Mouse (Mus musculus) retina, embryonic 14.5 days (tissue): ENCODE data around the gene Cdon.

Experiments
- DNase-seq: peaks from one replicate; pipeline ENCODE4 v3.0.0-alpha.2; 2015; ENCODE audit warnings: low spot score

Cdon gene

GRCm38 (mm10) chr9:35493033-35493732 lies 72.3 kb downstream of the Cdon start:
- peak; percentile 18 for DNase-seq

DNA sequence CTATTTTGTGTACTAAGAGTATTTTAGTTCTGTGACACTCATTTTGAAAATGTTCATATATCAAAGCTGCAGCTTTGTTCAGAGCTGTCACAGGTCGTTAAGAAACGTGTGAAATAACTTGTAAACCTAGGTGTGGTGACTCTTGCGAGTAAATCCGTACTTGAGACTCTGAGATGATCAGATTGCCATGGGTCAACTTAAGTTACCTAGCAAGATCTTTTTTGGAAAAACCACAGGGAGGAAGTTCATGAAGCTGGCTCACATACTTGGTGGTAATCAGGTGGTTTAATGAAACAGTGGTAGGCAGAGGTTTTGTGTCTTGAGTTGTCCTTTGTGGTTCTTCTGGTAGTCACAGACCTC lies 72.8 kb downstream of the Cdon start:
- no peak for DNase-seq

- no peak for DNase-seq
Measured at GRCm38 (mm10) chr9:35494937-35495336, 74.0 kb downstream of the Cdon start.

DNA sequence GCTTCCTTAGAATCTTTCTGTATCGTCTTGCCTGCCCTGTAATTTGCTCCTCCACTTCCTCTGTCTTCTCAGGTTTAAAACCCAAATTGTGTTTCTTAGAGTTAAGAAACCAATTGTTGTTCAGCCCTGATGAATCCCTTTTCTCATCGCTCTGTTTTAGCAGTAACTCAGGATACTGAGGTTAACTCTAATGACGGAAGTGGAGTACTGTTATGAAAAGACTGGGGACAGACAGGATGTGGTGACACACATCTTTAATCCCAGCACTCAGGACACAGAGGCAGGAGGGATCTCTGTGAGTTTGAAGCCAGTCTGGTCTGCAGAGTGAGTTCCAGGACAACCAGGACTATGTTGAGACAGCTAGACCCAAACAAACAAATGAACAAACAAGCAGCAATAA lies 74.5 kb downstream of the Cdon start:
- DNase-seq = no peak

DNA sequence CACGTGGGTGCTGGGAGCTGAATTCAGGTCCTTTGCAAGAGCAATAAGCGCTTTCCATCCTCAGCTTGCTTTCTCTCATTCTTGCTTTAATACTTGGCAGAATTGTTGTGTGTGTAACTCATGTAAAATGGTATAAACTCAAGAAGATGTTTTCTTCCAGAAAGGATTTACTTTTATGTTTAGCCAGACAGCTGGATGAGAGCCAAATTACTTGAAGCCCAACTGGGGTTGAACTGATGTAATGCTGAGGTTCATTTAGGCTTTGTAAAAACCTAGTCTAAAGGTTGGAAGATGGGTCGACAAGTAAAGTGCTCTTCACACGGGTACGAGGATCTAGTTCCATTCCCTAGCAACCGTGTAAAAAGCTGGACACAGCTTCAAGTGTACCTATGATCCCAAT lies 79.0 kb downstream of the Cdon start:
- no peak for DNase-seq

DNA sequence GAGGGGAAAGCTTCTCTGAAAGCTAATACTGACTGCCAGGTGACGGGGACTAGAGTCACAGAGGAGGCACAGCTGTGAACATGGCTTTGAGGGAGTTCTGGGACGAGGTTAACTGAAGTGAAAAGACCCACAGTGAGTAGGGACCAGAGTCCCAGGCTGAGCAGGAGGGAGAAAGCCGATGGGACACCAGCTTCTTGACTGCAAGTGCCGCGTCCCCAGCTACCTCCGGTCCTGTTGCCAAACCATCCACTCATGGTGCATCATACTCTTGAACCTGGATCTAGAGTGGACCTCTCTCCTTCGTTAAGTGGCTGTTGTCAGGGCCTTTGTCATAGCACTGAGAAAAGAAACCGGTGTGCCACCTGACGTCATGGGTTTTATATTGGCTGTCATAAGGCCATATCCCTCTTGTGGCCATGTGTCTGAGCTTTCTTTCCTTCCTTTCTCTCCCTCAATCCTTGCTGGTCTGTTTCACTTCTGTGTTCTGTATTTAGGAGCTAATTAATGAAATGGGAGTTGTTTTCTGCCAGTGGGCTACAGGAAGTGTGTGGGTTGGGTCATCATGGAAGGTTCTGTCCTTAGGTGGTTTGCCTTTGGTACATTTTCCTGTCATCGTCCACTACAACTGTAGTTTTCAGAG lies 81.6 kb downstream of the Cdon start:
- DNase-seq = no peak

DNA sequence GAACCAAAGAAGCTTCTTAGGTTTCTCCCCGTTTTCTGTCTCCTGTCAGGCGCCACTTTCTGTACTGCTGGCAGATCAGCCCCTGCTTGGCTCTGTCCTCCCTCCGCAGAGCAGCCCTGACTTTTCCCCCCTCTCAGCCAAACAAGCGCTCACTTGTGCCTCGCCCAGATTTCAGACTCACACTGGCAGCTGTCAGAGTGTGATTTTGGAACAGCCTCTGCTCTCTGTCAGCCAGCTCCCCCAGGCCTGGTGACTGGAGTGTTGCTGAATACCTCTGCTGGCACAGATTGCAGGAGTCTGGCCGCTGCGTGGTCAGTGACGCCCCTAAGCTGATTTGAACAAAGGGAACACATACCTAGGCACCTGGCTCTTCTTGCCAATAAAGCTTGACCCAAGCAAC lies 87.3 kb downstream of the Cdon start:
- DNase-seq = no peak

- no peak for DNase-seq
Measured at GRCm38 (mm10) chr9:35513900-35514299, 93.0 kb downstream of the Cdon start.

DNA sequence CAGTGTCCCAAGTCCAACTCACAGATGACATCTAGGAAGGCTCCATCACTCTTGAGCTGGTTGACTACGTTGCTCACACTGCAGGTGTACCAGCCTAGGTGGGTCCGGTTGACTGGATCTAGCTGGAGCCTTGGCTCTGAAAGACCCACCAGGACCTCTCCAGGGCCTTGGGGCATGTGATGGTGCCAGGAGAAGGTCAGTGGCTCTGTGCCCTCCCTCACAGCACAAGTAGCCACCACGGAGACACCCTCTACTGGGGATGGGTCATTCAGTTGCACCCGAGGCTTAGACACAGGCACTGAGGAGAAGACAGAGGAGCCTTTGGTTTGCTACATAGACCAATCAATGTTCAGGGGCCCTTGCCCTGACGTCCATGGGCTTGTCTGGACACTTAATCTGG lies 95.3 kb downstream of the Cdon start:
- no peak for DNase-seq

GRCm38 (mm10) chr9:35516711-35517110 lies 95.8 kb downstream of the Cdon start:
- no peak for DNase-seq

DNA sequence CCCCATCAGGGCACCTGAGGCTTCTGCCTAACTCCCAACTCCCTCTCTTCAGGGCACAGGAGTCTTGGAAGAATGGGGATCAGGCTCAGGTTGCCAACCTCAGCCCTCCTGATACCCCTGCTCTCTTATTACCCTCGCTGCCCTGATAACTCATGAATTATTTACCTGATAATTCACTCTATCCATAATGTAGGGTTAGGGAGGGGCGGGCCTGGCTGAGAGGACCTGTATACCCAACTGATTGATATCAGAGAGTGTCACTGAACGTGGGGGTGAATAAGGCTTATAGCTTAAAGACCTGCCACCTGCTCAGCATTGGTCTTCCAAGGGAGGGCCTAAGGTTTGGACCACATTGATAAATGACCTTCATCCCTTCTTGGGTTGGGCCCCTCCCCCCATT lies 97.2 kb downstream of the Cdon start, which contains the start of gene Gm1113:
Gene Gm1113 (minus strand): TSS at position 101 of the 400 bp plus-strand sequence.
- no peak for DNase-seq

- no peak for DNase-seq
Measured at GRCm38 (mm10) chr9:35520631-35521348, 99.9 kb downstream of the Cdon start.

GRCm38 (mm10) chr9:35522241-35522640 lies 101.3 kb downstream of the Cdon start:
- DNase-seq = no peak

- no peak for DNase-seq
Measured at GRCm38 (mm10) chr9:35522821-35523515, 102.0 kb downstream of the Cdon start.

DNA sequence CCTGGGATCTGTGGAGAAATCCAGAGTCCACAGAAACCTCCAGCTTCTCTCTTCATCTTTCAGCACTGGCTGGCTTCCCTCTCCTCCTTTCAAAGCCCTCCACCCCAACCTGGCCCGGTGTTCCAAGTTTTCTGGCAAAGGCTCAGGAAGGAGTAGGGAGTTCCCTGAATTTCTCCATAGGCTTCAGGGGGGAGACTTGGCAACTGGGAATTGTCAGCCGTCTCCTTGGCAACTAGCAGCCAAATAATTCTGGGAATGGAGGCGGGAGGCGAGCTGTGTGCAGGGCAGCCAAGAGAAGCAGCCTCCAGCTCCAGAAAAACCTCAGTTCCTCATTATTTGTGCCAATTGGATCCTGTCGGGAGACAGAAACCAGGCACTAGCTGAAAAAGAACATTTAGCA lies 102.6 kb downstream of the Cdon start:
- no peak for DNase-seq

- DNase-seq = peak; percentile 85
Measured at GRCm38 (mm10) chr9:35523941-35524411, 103.0 kb downstream of the Cdon start.

DNA sequence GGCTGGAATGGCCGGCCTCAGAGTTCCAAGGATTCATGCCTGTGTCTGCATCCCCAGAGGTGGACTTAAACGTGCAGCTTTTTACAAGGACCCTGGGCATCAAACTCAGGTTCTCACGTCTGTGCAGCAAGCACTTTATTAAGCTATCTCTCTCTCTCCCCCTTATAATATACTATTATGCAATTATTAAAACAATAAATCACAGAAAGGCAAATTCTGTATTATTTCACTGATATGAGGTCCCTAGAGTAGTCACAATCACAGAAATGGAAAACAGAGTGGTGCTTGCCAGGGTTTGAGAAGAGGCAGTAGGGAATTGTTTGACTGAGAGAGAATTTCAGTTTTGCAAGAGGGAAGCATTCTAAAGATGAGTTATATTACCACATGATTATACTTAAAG lies 108.2 kb downstream of the Cdon start:
- no peak for DNase-seq

DNA sequence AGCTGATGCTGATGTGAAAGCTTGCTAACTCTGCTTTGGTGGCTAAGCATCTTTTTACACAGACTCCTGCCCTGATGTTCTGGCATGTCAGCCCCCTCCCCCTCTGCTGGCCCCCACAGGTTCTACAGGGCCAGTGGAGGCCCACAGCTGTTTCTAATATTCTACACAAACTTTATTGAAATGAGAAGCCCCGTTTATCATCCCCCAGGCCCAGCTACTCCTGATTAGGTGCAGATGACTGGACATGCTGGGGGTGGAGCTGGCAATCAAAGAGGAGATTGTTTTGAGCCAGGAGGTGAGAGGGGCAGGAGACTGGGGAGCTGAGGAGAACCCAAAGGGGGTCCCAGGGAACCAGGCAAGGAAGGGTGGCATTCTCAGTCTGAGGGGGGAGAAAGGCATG lies 108.9 kb downstream of the Cdon start:
- no peak for DNase-seq

- DNase-seq = no peak
Measured at GRCm38 (mm10) chr9:35533266-35533665, 112.3 kb downstream of the Cdon start.

DNA sequence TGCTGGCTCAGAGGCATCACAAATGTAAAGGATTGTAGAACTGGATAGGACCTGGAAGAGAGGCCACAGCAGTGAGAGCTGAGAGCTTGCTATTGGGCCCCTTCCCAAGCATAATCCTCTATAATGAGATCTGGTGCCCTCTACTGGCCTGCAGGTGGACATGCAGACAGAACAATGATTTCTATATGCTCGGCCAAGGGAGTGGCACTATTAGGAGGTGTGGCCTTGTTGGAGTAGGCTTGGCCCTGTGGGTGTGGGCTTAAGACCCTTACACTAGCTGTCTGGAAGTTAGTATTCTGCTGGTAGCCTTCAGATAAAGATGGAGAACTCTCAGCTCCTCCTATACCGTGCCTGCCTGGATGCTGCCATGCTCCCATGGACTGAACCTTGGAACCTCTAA lies 114.2 kb downstream of the Cdon start:
- DNase-seq = peak; percentile 91

DNA sequence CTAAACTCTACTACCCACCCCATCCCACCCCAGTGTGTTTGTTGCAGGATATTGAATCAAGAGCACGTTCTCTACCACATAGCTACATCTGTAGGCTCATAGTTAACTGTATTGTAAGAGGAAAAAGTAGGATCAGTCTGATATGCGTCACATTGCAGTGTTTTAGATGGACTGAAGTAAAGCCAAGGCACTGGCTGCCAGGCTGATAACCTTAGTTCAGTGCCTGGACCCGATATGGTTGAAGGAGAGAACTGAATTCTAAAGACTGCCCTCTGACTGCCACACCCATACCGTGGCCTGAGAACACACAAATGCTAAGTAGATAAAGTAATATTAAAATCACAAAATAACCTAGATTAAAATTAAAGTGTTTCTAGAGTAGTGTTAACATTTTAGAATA lies 114.9 kb downstream of the Cdon start:
- no peak for DNase-seq

DNA sequence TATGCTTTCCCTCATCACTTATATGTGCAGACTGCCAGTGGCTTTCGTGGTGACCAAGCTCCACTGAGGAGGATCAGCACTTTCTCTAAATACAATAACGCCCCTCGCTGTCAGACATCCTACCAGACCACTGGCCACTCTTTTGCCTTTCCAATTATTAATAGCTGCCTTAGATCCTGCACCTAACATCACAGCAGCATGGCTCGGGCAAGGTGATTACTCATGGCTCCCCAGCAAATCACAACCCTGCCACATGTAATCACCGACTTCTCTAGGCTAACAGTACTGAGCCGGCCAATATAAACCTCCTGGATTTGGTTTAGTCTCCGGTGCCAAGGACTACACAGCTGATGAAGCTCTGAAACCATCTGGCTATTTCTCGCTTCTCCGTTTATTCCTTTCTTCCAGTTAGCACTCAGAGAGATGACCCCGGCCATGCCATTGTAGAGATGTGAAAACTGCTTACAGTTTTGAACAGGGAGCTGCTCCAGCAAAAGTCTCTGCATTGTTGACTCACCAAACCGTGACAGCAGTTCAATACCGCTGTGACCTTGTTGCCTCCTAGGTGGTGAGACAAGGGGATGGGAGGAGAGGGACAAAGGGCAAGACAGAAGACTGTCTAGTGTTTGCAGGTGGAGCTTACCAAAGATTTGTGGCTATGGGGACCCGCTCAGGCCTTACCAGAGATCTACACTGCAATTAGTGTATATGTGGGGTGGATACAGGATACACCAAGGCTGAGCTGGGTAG lies 118.2 kb downstream of the Cdon start:
- DNase-seq = no peak
